Mouse (Mus musculus) limb, embryonic 14.5 days (tissue): ENCODE measurements around the gene Rspo1. TPM values are rescaled to one million over a fixed set of nuclear protein-coding genes. Genes with fewer than 3 reads are reported as not detected.

ENCODE experiments used
- ATAC-seq: fragments of 200-750 bp; cut with Nextera tagmentation; 2 replicates; pipeline ENCODE4 v1.8.0; 2017; ENCODE audit warnings: low read depth, moderate number of reproducible peaks, moderate TSS enrichment; ENCODE audit not compliant: low FRiP score
- DNase-seq: peaks from one replicate; pipeline ENCODE4 v3.0.0-alpha.2; 2015; ENCODE audit warnings: low spot score
- H3K27ac ChIP-seq: fragments of 300-500 bp; sonication (generic); replicated peaks from 2 replicates; pipeline ENCODE4 v1.5.1; 2014; ENCODE audit warnings: low read depth, mild to moderate bottlenecking, low read length, moderate library complexity, mixed read lengths
- H3K27me3 ChIP-seq: fragments of 300-500 bp; sonication (generic); 2 replicates; pipeline ENCODE4 v1.6.1; 2014; ENCODE audit warnings: low read length, mixed read lengths; ENCODE audit not compliant: control insufficient read depth, insufficient read depth
- H3K36me3 ChIP-seq: fragments of 300-500 bp; sonication (generic); 2 replicates; pipeline ENCODE4 v1.6.1; 2014; ENCODE audit warnings: mild to moderate bottlenecking, low read length, moderate library complexity, mixed read lengths; ENCODE audit not compliant: control insufficient read depth, insufficient read depth
- H3K4me1 ChIP-seq: fragments of 300-500 bp; sonication (generic); 2 replicates; pipeline ENCODE4 v1.6.1; 2014; ENCODE audit warnings: antibody characterized with exemption, low read length, mixed read lengths; ENCODE audit not compliant: control insufficient read depth, insufficient read depth
- H3K4me2 ChIP-seq: fragments of 300-500 bp; sonication (generic); replicated peaks from 2 replicates; pipeline ENCODE4 v1.6.1; 2014; ENCODE audit warnings: low read depth, mild to moderate bottlenecking, low read length, moderate library complexity; ENCODE audit not compliant: severe bottlenecking
- H3K4me3 ChIP-seq: fragments of 300-500 bp; sonication (generic); replicated peaks from 2 replicates; pipeline ENCODE4 v1.5.1; 2014; ENCODE audit warnings: low read length
- H3K9ac ChIP-seq: fragments of 300-500 bp; sonication (generic); 2 replicates; pipeline ENCODE4 v1.6.1; 2014; ENCODE audit warnings: mild to moderate bottlenecking, low read depth, low read length, moderate library complexity; ENCODE audit not compliant: severe bottlenecking
- H3K9me3 ChIP-seq: fragments of 300-500 bp; sonication (generic); 2 replicates; pipeline ENCODE4 v1.6.1; 2016; ENCODE audit warnings: low read length; ENCODE audit not compliant: control insufficient read depth
- POLR2A ChIP-seq: fragments of 200-500 bp; IDR thresholded peaks from 2 replicates; pipeline ENCODE4 v1.8.0; 2012; ENCODE audit warnings: inconsistent platforms, mild to moderate bottlenecking, moderate library complexity, borderline replicate concordance; ENCODE audit not compliant: insufficient read depth, insufficient read length; ENCODE audit errors: extremely low read depth
- WGBS: fragments of 180-500 bp; shearing (Covaris S2); extraction: QIAGEN DNeasy Blood & Tissue Kit; methylation state at CpG from one replicate; pipeline ENCODE4 v1.1.7; 2014; 5-methylcytosine and 5-hydroxymethylcytosine counted together
- polyA plus RNA-seq, 2 experiments: library from polyadenylated mRNA; depleted of rRNA in 1 of 2; stranded (reverse) in 1 of 2; unstranded in 1 of 2; fragments of >200 nt; fragmentation: Nextera tagmentation in 1 of 2; extraction: Ambion mirVana in 1 of 2; gene quantifications; 2 replicates each; pipeline versions ENCODE4 v1.2.1 to v1.2.3; 2012 to 2014

Rspo1 gene
- polyA plus RNA-seq, 2 experiments, result 5.5 to 8.8 TPM

- H3K4me1 ChIP-seq, result no peaks in the 10 kb centered on the region
- DNase-seq, result no peak
- WGBS, result 3% methylated on average over 45 of the region's 51 CpGs
Observed at GRCm38 (mm10) chr4:124986739-124987710, 795 bp downstream of the Rspo1 start.

GRCm38 (mm10) chr4:124987711-124988097 is 1.5 kb downstream of the Rspo1 start:
- WGBS, result 7% methylated on average over 10 of the region's 10 CpGs

More at GRCm38 (mm10) chr4:124986739-124987710, 795 bp downstream of the Rspo1 start:
- Histone ChIP-seq H3K27ac (no peak overlapping the region), H3K9me3 (no peaks in the 10 kb centered on the region), H3K4me3 (peak overlapping the region; percentile 43), H3K36me3 (no peaks in the 10 kb centered on the region), H3K4me2 (peak overlapping the region; percentile 66), H3K27me3 (peaks cover 96% of the 10 kb centered on the region), H3K9ac (peak overlapping the region; percentile 47)
- no peak for TF ChIP-seq POLR2A
- no peak; the same call in 1 of the 2 replicates for ATAC-seq

GRCm38 (mm10) chr4:124988382-124988781 is 2.2 kb downstream of the Rspo1 start:
- no peak for ATAC-seq
- TF ChIP-seq POLR2A, result no peak
- Histone ChIP-seq H3K4me2 (no peak overlapping the region), H3K4me3 (no peak overlapping the region), H3K9me3 (no peaks in the 10 kb centered on the region), H3K9ac (no peak overlapping the region), H3K27me3 (peaks cover 92% of the 10 kb centered on the region), H3K27ac (no peak overlapping the region), H3K36me3 (no peaks in the 10 kb centered on the region), H3K4me1 (no peaks in the 10 kb centered on the region)
- WGBS, result 17% methylated on average over 9 of the region's 9 CpGs
- DNase-seq, result no peak

More at GRCm38 (mm10) chr4:124987711-124988097, 1.5 kb downstream of the Rspo1 start:
- Histone ChIP-seq H3K9ac (no peak overlapping the region), H3K27me3 (peaks cover 92% of the 10 kb centered on the region), H3K27ac (no peak overlapping the region), H3K4me2 (no peak overlapping the region), H3K4me1 (no peaks in the 10 kb centered on the region), H3K9me3 (no peaks in the 10 kb centered on the region), H3K36me3 (no peaks in the 10 kb centered on the region), H3K4me3 (no peak overlapping the region)
- DNase-seq (no peak), ATAC-seq (no peak)
- no peak for TF ChIP-seq POLR2A

- no peak for DNase-seq
Observed at GRCm38 (mm10) chr4:124989787-124990253, 3.6 kb downstream of the Rspo1 start.

GRCm38 (mm10) chr4:124990325-124990724 is 4.1 kb downstream of the Rspo1 start:
- Histone ChIP-seq H3K27ac (no peak overlapping the region), H3K4me1 (no peaks in the 10 kb centered on the region), H3K9ac (no peak overlapping the region), H3K4me2 (no peak overlapping the region), H3K27me3 (peaks cover 76% of the 10 kb centered on the region), H3K4me3 (no peak overlapping the region), H3K9me3 (no peaks in the 10 kb centered on the region), H3K36me3 (no peaks in the 10 kb centered on the region)
- TF ChIP-seq POLR2A, result no peak
- 5% methylated on average over 7 of the region's 7 CpGs for WGBS
- ATAC-seq (no peak), DNase-seq (no peak)

More at GRCm38 (mm10) chr4:124989787-124990253, 3.6 kb downstream of the Rspo1 start:
- ATAC-seq, result no peak
- peaks cover 81% of the 10 kb centered on the region for H3K27me3 ChIP-seq
- no peak for TF ChIP-seq POLR2A
- H3K9me3 ChIP-seq, result no peaks in the 10 kb centered on the region
- no peak overlapping the region for H3K9ac ChIP-seq
- H3K36me3 ChIP-seq, result no peaks in the 10 kb centered on the region
- under 1% methylated on average over 16 of the region's 20 CpGs for WGBS
- H3K4me1 ChIP-seq, result no peaks in the 10 kb centered on the region
- no peak overlapping the region for H3K27ac ChIP-seq
- no peak overlapping the region for H3K4me3 ChIP-seq
- no peak overlapping the region for H3K4me2 ChIP-seq
